8 mouse cellular contexts compared by ENCODE assay signal in genomic region chr5:21424614-21425602, GRCm38 (mm10). TPM values are rescaled to one million over a fixed set of nuclear protein-coding genes. Genes with fewer than 3 reads are reported as not detected.
A peak's percentile ranks its signal among the peaks of the same experiment; 100 is the strongest.
DNase-seq lines count a peak whose midpoint lies in the region; ATAC-seq and TF ChIP-seq lines count a peak whose summit lies in the region.

Ccdc146 (minus strand) TSS chr5:21424677.
Fam185a (plus strand) TSS chr5:21424958.

- peak; percentile 94 for DNase-seq in c-Kit-positive CD71-positive TER-119-positive erythroid progenitor cells, embryonic 14.5 days (ENCODE audit: low spot score)
- peak; percentile 99 for DNase-seq in heart, postnatal 0 days (ENCODE audit: low spot score)
- DNase-seq in kidney, postnatal 4 days: peak; percentile 93 to 97

- TF ChIP-seq POLR2A in testis, adult 2 months (IDR thresholded peaks at IDR 0.05; ENCODE audit: control insufficient read depth, low read depth, low read length): no peak

- under 1% methylated on average over 68 of the region's 68 CpGs for WGBS in forebrain, embryonic 12.5 days
- under 1% methylated on average over 65 of the region's 68 CpGs for WGBS in heart, postnatal 0 days
- WGBS in liver, embryonic 16.5 days (ENCODE audit: insufficient replicate concordance): under 1% methylated on average over 68 of the region's 68 CpGs
- WGBS in neural tube, embryonic 13.5 days: under 1% methylated on average over 68 of the region's 68 CpGs

- peaks cover 4% of the 10 kb centered on the region; the same call in 1 of the 2 replicates for H3K27me3 ChIP-seq in E14TG2a.4 (ENCODE audit: insufficient read depth, low read length)
- H3K27me3 ChIP-seq in forebrain, embryonic 12.5 days: no peaks in the 10 kb centered on the region
- H3K27me3 ChIP-seq in heart, postnatal 0 days (ENCODE audit: control insufficient read depth, insufficient read depth, low read length): no peaks in the 10 kb centered on the region
- no peaks in the 10 kb centered on the region for H3K27me3 ChIP-seq in liver, embryonic 16.5 days (ENCODE audit: control insufficient read depth, insufficient read depth, low read depth, low read length)
- no peaks in the 10 kb centered on the region for H3K27me3 ChIP-seq in neural tube, embryonic 13.5 days
- H3K27me3 ChIP-seq in testis, adult 2 months (ENCODE audit: control insufficient read depth, insufficient read depth, low read length): no peaks in the 10 kb centered on the region

- H3K4me3 ChIP-seq in E14TG2a.4 (replicated peaks; ENCODE audit: low read length): peak within 1 kb of the TSS; percentile 94
- H3K4me3 ChIP-seq in forebrain, embryonic 12.5 days (replicated peaks): peak within 1 kb of the TSS; percentile 84
- H3K4me3 ChIP-seq in heart, postnatal 0 days (ENCODE audit: low read depth, low read length): peak within 1 kb of the TSS; percentile 82
- H3K4me3 ChIP-seq in liver, embryonic 16.5 days (ENCODE audit: low read depth, low read length): peak within 1 kb of the TSS; percentile 76
- peak within 1 kb of the TSS; percentile 93 for H3K4me3 ChIP-seq in neural tube, embryonic 13.5 days
- peak within 1 kb of the TSS; percentile 91 for H3K4me3 ChIP-seq in testis, adult 2 months (ENCODE audit: control insufficient read depth, low read depth, low read length)

- no peak for TF ChIP-seq EP300 in heart, postnatal 0 days (IDR thresholded peaks at IDR 0.05; ENCODE audit: low read depth)

- peak within 1 kb of the TSS; percentile 97 for H3K4me2 ChIP-seq in forebrain, embryonic 12.5 days
- H3K4me2 ChIP-seq in heart, postnatal 0 days (ENCODE audit: low read depth, low read length): peak within 1 kb of the TSS; percentile 90
- H3K4me2 ChIP-seq in liver, embryonic 16.5 days (ENCODE audit: low read depth, low read length): peak within 1 kb of the TSS; percentile 93
- H3K4me2 ChIP-seq in neural tube, embryonic 13.5 days: peak within 1 kb of the TSS; percentile 97

- TF ChIP-seq CTCF in E14TG2a.4 (conservative IDR thresholded peaks at IDR 0.05; ENCODE audit: low read length): no peak
- no peak for TF ChIP-seq CTCF in heart, postnatal 0 days (IDR thresholded peaks at IDR 0.05; ENCODE audit: low read depth)
- TF ChIP-seq CTCF in testis, adult 2 months (IDR thresholded peaks at IDR 0.05; ENCODE audit: control insufficient read depth, insufficient read depth, insufficient replicate concordance, low read depth, low read length): no peak

- H3K9me3 ChIP-seq in E14TG2a.4 (ENCODE audit: low read length): no peaks in the 10 kb centered on the region
- H3K9me3 ChIP-seq in forebrain, embryonic 12.5 days: no peaks in the 10 kb centered on the region
- H3K9me3 ChIP-seq in heart, postnatal 0 days (replicated peaks; ENCODE audit: control insufficient read depth, low read length): no peaks in the 10 kb centered on the region
- no peaks in the 10 kb centered on the region for H3K9me3 ChIP-seq in liver, embryonic 16.5 days (replicated peaks; ENCODE audit: control insufficient read depth, low read length)
- no peaks in the 10 kb centered on the region for H3K9me3 ChIP-seq in neural tube, embryonic 13.5 days

- peak within 1 kb of the TSS; percentile 81 for H3K9ac ChIP-seq in forebrain, embryonic 12.5 days
- H3K9ac ChIP-seq in heart, postnatal 0 days (replicated peaks; ENCODE audit: low read depth, low read length): peak within 1 kb of the TSS; percentile 67
- H3K9ac ChIP-seq in liver, embryonic 16.5 days (ENCODE audit: low read depth, low read length): peak within 1 kb of the TSS; percentile 74
- H3K9ac ChIP-seq in neural tube, embryonic 13.5 days: peak within 1 kb of the TSS; percentile 82

- no peak within 1 kb of the TSS for H3K27ac ChIP-seq in forebrain, embryonic 12.5 days
- H3K27ac ChIP-seq in heart, postnatal 0 days (ENCODE audit: low read depth): peak within 1 kb of the TSS; percentile 53
- H3K27ac ChIP-seq in liver, embryonic 16.5 days (ENCODE audit: low read length): peak within 1 kb of the TSS; percentile 42
- H3K27ac ChIP-seq in neural tube, embryonic 13.5 days (replicated peaks): peak within 1 kb of the TSS; percentile 38
- peak within 1 kb of the TSS; percentile 73 for H3K27ac ChIP-seq in testis, adult 2 months (ENCODE audit: control insufficient read depth, insufficient read depth, low read depth, low read length)

- ATAC-seq in forebrain, embryonic 12.5 days (ENCODE audit: low FRiP score): peak; percentile 100
- peak; percentile 100 for ATAC-seq in heart, postnatal 0 days (ENCODE audit: insufficient read depth, low read depth)
- peak; percentile 99 for ATAC-seq in liver, embryonic 16.5 days (ENCODE audit: low read depth)
- ATAC-seq in neural tube, embryonic 13.5 days (ENCODE audit: low read depth): peak; percentile 100

- peaks cover 10% of the 10 kb centered on the region for H3K36me3 ChIP-seq in E14TG2a.4 (ENCODE audit: insufficient read depth, low read length)
- no peaks in the 10 kb centered on the region for H3K36me3 ChIP-seq in forebrain, embryonic 12.5 days (replicated peaks)
- H3K36me3 ChIP-seq in heart, postnatal 0 days (replicated peaks; ENCODE audit: control insufficient read depth, insufficient read depth, low read length): no peaks in the 10 kb centered on the region
- no peaks in the 10 kb centered on the region for H3K36me3 ChIP-seq in liver, embryonic 16.5 days (ENCODE audit: control insufficient read depth, insufficient read depth)
- no peaks in the 10 kb centered on the region for H3K36me3 ChIP-seq in neural tube, embryonic 13.5 days
- no peaks in the 10 kb centered on the region for H3K36me3 ChIP-seq in testis, adult 2 months (ENCODE audit: control insufficient read depth, insufficient read depth, low read length)

- H3K4me1 ChIP-seq in E14TG2a.4 (replicated peaks; ENCODE audit: low read depth, low read length): peaks cover 23% of the 10 kb centered on the region
- peaks cover 14% of the 10 kb centered on the region for H3K4me1 ChIP-seq in forebrain, embryonic 12.5 days
- no peaks in the 10 kb centered on the region for H3K4me1 ChIP-seq in heart, postnatal 0 days (ENCODE audit: control insufficient read depth, insufficient read depth)
- peaks cover 19% of the 10 kb centered on the region for H3K4me1 ChIP-seq in liver, embryonic 16.5 days (ENCODE audit: control insufficient read depth, low read depth, low read length)
- peaks cover 20% of the 10 kb centered on the region for H3K4me1 ChIP-seq in neural tube, embryonic 13.5 days (replicated peaks)
- H3K4me1 ChIP-seq in testis, adult 2 months (ENCODE audit: control insufficient read depth, insufficient read depth, low read length): 0 out of 2 replicates have a peak, but pooled peaks cover 2% of the 10 kb centered on the region

RNA-seq across cellular contexts. Expression of gene Ccdc146, which starts in this region (rescaled TPM):
- 0.20 and 0.31 TPM in 2 replicates for polyA plus RNA-seq in forebrain, embryonic 12.5 days (2016; fragmentation: Nextera tagmentation; extraction: Ambion mirVana)
- total RNA-seq in heart, postnatal 0 days (2014; rRNA removed; ENCODE audit: low replicate concordance): 0.08 TPM in 1 of 2 replicates, not detected in the other
- polyA plus RNA-seq in heart, postnatal 0 days (2015; fragmentation: Nextera tagmentation; extraction: Ambion mirVana): 4.1 and 4.2 TPM in 2 replicates
- 0.13 TPM in 1 of 2 replicates, not detected in the other for polyA plus RNA-seq in liver, embryonic 16.5 days (2015; fragmentation: Nextera tagmentation; extraction: Ambion mirVana)
- polyA plus RNA-seq in neural tube, embryonic 13.5 days (2015; fragmentation: Nextera tagmentation; extraction: Ambion mirVana): 0.21 and 0.66 TPM in 2 replicates
- 17.5 and 19.0 TPM in 2 replicates for polyA plus RNA-seq in testis, adult 2 months (2012; rRNA removed)

RNA-seq across cellular contexts. Expression of gene Fam185a, which starts in this region (rescaled TPM):
- polyA plus RNA-seq in forebrain, embryonic 12.5 days (2016; fragmentation: Nextera tagmentation; extraction: Ambion mirVana): 4.4 and 5.4 TPM in 2 replicates
- 11.9 and 23.4 TPM in 2 replicates for total RNA-seq in heart, postnatal 0 days (2014; rRNA removed; ENCODE audit: low replicate concordance)
- polyA plus RNA-seq in heart, postnatal 0 days (2015; fragmentation: Nextera tagmentation; extraction: Ambion mirVana): 6.8 and 6.9 TPM in 2 replicates
- polyA plus RNA-seq in liver, embryonic 16.5 days (2015; fragmentation: Nextera tagmentation; extraction: Ambion mirVana): 2.5 and 2.8 TPM in 2 replicates
- polyA plus RNA-seq in neural tube, embryonic 13.5 days (2015; fragmentation: Nextera tagmentation; extraction: Ambion mirVana): 6.4 and 7.0 TPM in 2 replicates
- 5.4 and 6.5 TPM in 2 replicates for polyA plus RNA-seq in testis, adult 2 months (2012; rRNA removed)
